Mouse (Mus musculus): ENCODE results near the gene Sun5.

GRCm38 (mm10) chr2:153899111-153899510 lies 28.2 kb upstream of the Sun5 start:
- no peak for TF ChIP-seq CTCF (IDR thresholded peaks at IDR 0.05; ENCODE audit: extremely low read depth, insufficient read depth, insufficient read length, insufficient replicate concordance)
- TF ChIP-seq POLR2A (IDR thresholded peaks at IDR 0.05; ENCODE audit: low read depth, low read length) = no peak

All from spleen, adult 2 months (tissue).